Mouse (Mus musculus) testis, postnatal 10 days (tissue): ENCODE results near the gene Abcc5.
"Not testable (repeated sequence)": the region's sequence is repeated elsewhere in the genome, so short reads cannot be mapped to it uniquely, and the experiment has no call there.

Source experiments
- DNase-seq: peaks from one replicate; pipeline ENCODE4 v3.0.0; 2021; ENCODE audit warnings: low spot score

The Abcc5 gene

GRCm38 (mm10) chr16:20422938-20423730 lies 3.1 kb downstream of the Abcc5 start:
- DNase-seq: no peak

GRCm38 (mm10) chr16:20418054-20418453 lies 8.1 kb downstream of the Abcc5 start:
- DNase-seq: no peak

GRCm38 (mm10) chr16:20416262-20416661 lies 9.9 kb downstream of the Abcc5 start:
- DNase-seq: no peak

GRCm38 (mm10) chr16:20415804-20416203 lies 10.4 kb downstream of the Abcc5 start:
- no peak for DNase-seq

GRCm38 (mm10) chr16:20415211-20415610 lies 11.0 kb downstream of the Abcc5 start:
- DNase-seq: no peak

GRCm38 (mm10) chr16:20413870-20414331 lies 12.3 kb downstream of the Abcc5 start:
- no peak for DNase-seq

GRCm38 (mm10) chr16:20411958-20412570 lies 14.1 kb downstream of the Abcc5 start:
- no peak for DNase-seq

- DNase-seq: no peak
These were observed 20.9 kb downstream of the Abcc5 start for GRCm38 (mm10) chr16:20405335-20405734.

- DNase-seq: no peak
These were observed 22.9 kb downstream of the Abcc5 start for GRCm38 (mm10) chr16:20403327-20403726.

- DNase-seq: no peak
These were observed 24.6 kb downstream of the Abcc5 start for GRCm38 (mm10) chr16:20401592-20401991.

- DNase-seq: no peak
These were observed 25.2 kb downstream of the Abcc5 start for GRCm38 (mm10) chr16:20400707-20401591.

- no peak for DNase-seq
These were observed 29.3 kb downstream of the Abcc5 start for GRCm38 (mm10) chr16:20396851-20397250.

GRCm38 (mm10) chr16:20395216-20395907 lies 30.8 kb downstream of the Abcc5 start:
- no peak for DNase-seq

GRCm38 (mm10) chr16:20391753-20392152 lies 34.4 kb downstream of the Abcc5 start:
- DNase-seq: no peak

- DNase-seq: no peak
These were observed 36.0 kb downstream of the Abcc5 start for GRCm38 (mm10) chr16:20390233-20390632.

- no peak for DNase-seq
These were observed 45.2 kb downstream of the Abcc5 start for GRCm38 (mm10) chr16:20381031-20381430.

GRCm38 (mm10) chr16:20375341-20375740 lies 50.9 kb downstream of the Abcc5 start:
- no peak for DNase-seq

- no peak for DNase-seq
These were observed 54.5 kb downstream of the Abcc5 start for GRCm38 (mm10) chr16:20371731-20372130.

GRCm38 (mm10) chr16:20368221-20368620 lies 58.0 kb downstream of the Abcc5 start:
- DNase-seq: no peak

- DNase-seq: no peak
These were observed 64.1 kb downstream of the Abcc5 start for GRCm38 (mm10) chr16:20362121-20362520.

- not testable (repeated sequence) for DNase-seq
These were observed 64.7 kb downstream of the Abcc5 start for GRCm38 (mm10) chr16:20361496-20361895.
